Mouse (Mus musculus): ENCODE data around the gene Abr.

DNA sequence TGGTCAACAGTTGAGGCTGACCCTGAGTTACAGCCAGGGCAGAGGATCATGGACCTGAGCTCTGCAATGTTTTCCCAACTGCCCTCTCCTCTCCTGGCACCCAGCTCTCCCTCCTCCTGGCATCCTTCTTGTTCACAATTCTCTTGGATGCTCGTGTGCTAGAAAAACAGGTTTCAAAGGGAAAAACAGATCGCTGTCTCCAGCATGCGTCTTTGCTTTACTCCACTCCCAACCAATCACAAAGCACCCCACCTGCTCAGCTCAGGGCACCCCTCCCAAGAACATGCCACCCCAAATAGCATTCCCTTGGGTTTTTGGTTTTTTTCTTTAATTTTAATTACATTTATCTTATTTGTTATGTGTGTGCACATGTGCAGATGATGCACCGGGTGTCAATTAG, 75.7 kb downstream of the Abr start:
- TF ChIP-seq CTCF (IDR thresholded peaks at IDR 0.05; ENCODE audit: low read depth, low read length) (no peak), POLR2A (IDR thresholded peaks at IDR 0.05; ENCODE audit: borderline replicate concordance, low read depth, low read length) (no peak)

All from bone marrow macrophage, adult 2 months (primary cell).